Mouse (Mus musculus) hindbrain, embryonic 12.5 days (tissue): ENCODE data around the gene Ddi2. TPM values are rescaled to one million over a fixed set of nuclear protein-coding genes. Genes with fewer than 3 reads are reported as not detected.

ENCODE experiments used
- ATAC-seq: fragments of 200-750 bp; cut with Nextera tagmentation; 2 replicates; pipeline ENCODE4 v1.8.0; 2017; ENCODE audit warnings: moderate TSS enrichment; ENCODE audit not compliant: low FRiP score
- H3K27ac ChIP-seq: fragments of 300-500 bp; sonication (generic); 2 replicates; pipeline ENCODE4 v1.5.1; 2016; ENCODE audit warnings: mild to moderate bottlenecking
- H3K27me3 ChIP-seq: fragments of 300-500 bp; sonication (generic); 2 replicates; pipeline ENCODE4 v1.6.1; 2016; ENCODE audit warnings: mild to moderate bottlenecking
- H3K36me3 ChIP-seq: fragments of 300-500 bp; sonication (generic); 2 replicates; pipeline ENCODE4 v1.6.1; 2016; ENCODE audit warnings: mild to moderate bottlenecking
- H3K4me1 ChIP-seq: fragments of 300-500 bp; sonication (generic); 2 replicates; pipeline ENCODE4 v1.6.1; 2016
- H3K4me2 ChIP-seq: fragments of 300-500 bp; sonication (generic); replicated peaks from 2 replicates; pipeline ENCODE4 v1.6.1; 2016; ENCODE audit warnings: mild to moderate bottlenecking
- H3K4me3 ChIP-seq: fragments of 300-500 bp; sonication (generic); 2 replicates; pipeline ENCODE4 v1.5.1; 2016; ENCODE audit warnings: mild to moderate bottlenecking
- H3K9ac ChIP-seq: fragments of 300-500 bp; sonication (generic); 2 replicates; pipeline ENCODE4 v1.6.1; 2016; ENCODE audit warnings: mild to moderate bottlenecking, moderate library complexity
- H3K9me3 ChIP-seq: fragments of 300-500 bp; sonication (generic); replicated peaks from 2 replicates; pipeline ENCODE4 v1.6.1; 2016; ENCODE audit warnings: mild to moderate bottlenecking
- WGBS: fragments of 180-500 bp; shearing (Covaris S2); methylation state at CpG from one replicate; pipeline ENCODE4 v1.1.7; 2016; 5-methylcytosine and 5-hydroxymethylcytosine counted together
- polyA plus RNA-seq: library from polyadenylated mRNA; unstranded; fragments of >200 nt; fragmentation: Nextera tagmentation; extraction: Ambion mirVana; gene quantifications from 2 replicates; pipeline ENCODE4 v1.2.1, GENCODE M21; 2016

The Ddi2 gene
- polyA plus RNA-seq, 1 experiment from 2014 or later: 28.1 TPM

DNA sequence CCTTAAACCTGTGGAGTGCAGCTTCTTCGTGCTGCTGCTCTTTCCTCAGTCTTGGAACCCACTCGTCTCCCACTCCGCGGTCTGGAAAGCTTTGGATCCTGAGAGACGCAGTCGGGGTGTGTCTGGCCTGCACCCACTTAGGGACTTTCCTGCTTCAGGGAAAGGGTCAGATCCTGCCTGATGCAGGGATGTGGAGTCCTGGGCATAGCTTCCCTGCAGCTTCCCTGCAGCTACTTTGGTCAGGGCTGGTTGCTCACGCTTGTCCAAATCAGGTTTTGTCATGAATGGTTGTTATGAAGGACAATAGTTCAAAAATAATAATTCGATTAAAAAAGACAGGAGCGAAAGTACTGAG, 12.0 kb upstream of the Ddi2 start:
- WGBS: 26% methylated on average over 9 of the region's 9 CpGs
- peak overlapping the region; percentile 34 for H3K4me3 ChIP-seq
- H3K9me3 ChIP-seq: no peaks in the 10 kb centered on the region
- peak overlapping the region; percentile 71 for H3K4me2 ChIP-seq
- peaks cover 8% of the 10 kb centered on the region for H3K4me1 ChIP-seq
- ATAC-seq: no peak
- peak overlapping the region; percentile 44 for H3K9ac ChIP-seq
- H3K36me3 ChIP-seq: no peaks in the 10 kb centered on the region
- H3K27ac ChIP-seq: no peak overlapping the region
- peaks cover 8% of the 10 kb centered on the region for H3K27me3 ChIP-seq

DNA sequence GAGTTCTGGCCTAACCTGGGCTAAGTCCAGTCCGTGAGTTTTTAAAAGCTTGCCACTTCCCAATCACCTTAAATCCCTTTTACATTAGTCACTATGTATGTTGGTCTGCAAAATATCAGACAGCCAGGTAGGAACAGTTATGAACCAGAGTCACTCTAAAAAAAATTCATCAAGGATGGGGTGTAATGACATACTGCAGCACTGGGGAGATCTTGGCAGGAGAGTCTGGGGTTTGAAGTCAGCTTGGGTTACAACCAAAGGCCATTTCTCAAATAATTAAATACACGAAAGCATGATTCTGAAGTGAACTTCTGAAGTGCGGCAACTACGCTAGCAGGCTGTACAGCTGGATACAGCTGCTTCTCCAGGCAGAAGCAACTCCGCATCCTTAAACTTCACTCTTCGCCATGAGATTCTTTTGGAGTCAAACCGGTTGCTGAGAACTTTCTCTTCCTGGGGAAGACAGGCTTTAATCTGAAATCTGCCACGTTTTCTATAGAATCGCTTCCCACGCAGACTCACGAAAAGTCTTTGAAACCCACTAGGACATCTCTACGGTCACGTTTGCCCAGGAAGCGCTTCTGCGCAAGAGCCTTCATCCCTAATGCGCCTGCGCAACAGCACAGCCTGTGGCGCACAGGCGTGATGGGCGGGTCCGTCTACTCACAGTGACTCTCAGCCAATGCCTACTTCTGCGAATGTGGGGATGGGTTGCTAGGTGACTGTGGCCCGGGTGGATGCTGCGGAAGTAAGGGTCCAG, 11.4 kb upstream of the Ddi2 start:
- no peaks in the 10 kb centered on the region for H3K9me3 ChIP-seq
- peak overlapping the region; percentile 44 for H3K9ac ChIP-seq
- 6% methylated on average over 24 of the region's 24 CpGs for WGBS
- H3K36me3 ChIP-seq: no peaks in the 10 kb centered on the region
- peak overlapping the region; percentile 71 for H3K4me2 ChIP-seq
- ATAC-seq: peak; percentile 98
- H3K27me3 ChIP-seq: peaks cover 9% of the 10 kb centered on the region
- H3K4me3 ChIP-seq: peak overlapping the region; percentile 34
- H3K4me1 ChIP-seq: peaks cover 8% of the 10 kb centered on the region
- 0 out of 2 replicates have a peak overlapping the region, but pooled peaks have one; percentile 23 for H3K27ac ChIP-seq

DNA sequence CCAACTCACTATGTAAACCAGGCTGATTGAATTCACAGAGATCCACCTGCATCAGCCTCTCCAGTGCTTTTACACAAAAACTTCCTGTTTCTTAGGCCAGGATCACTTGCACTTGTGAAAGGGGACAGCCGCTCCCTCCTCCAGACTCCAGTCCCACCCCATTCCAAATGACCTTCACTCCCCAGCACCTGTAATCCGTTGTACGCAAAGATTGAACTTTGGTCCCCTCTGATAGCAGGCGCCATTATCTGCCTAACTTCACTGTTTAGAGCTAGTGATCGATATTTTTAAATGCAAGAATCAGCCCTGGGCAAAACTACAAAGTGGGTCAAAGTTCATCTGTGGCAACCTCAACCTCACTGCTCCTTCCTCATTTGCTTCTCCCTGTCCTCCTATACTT, 8.5 kb upstream of the Ddi2 start:
- ATAC-seq: no peak
- H3K9me3 ChIP-seq: no peaks in the 10 kb centered on the region
- H3K36me3 ChIP-seq: no peaks in the 10 kb centered on the region
- peaks cover 9% of the 10 kb centered on the region for H3K27me3 ChIP-seq
- 78% methylated on average over 5 of the region's 5 CpGs for WGBS
- H3K4me2 ChIP-seq: no peak overlapping the region
- no peak overlapping the region for H3K9ac ChIP-seq
- H3K4me1 ChIP-seq: peaks cover 8% of the 10 kb centered on the region
- no peak overlapping the region for H3K4me3 ChIP-seq
- H3K27ac ChIP-seq: no peak overlapping the region

DNA sequence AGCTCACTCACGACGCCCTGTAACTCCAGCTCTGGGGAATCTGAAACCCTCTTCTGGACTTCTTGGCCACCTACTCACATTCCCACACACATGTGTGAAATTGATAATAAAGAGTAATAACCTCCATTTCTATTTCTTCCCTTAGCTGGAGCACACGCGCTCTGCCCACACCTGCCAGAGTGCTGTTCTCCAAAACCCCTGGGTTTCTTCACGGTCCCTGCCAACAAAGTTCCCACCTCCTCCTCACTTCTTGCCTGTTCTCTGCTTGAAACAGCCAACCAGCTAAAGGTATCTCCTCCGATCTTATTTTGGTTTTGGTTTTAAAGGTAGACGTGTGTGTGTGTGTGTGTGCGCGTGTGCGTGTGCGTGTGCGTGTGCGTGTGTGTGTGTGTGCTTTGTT, 7.2 kb upstream of the Ddi2 start:
- Histone ChIP-seq H3K4me1 (peaks cover 8% of the 10 kb centered on the region), H3K27me3 (peaks cover 9% of the 10 kb centered on the region), H3K9ac (no peak overlapping the region), H3K27ac (no peak overlapping the region), H3K36me3 (no peaks in the 10 kb centered on the region), H3K4me3 (no peak overlapping the region), H3K4me2 (no peak overlapping the region), H3K9me3 (no peaks in the 10 kb centered on the region)
- 83% methylated on average over 13 of the region's 13 CpGs for WGBS
- no peak for ATAC-seq

DNA sequence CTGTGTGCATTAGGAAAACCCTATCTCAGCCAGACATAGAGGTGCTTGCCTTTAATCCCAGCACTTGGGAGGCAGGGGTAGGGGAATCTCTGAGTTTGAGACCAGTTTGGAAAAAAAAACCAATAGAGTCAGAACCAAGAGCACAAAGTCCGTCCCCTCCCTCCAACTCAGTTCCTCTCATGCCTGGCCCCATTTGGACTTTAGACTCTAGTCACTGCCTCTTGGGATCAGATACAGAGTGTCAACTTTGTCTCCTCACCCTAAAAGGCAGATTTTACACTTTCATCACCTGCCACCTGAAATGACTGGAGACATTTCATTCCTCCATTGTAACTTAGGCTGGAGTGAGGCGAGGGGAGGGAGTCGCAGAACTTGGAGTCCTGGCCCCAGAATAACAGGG, 6.0 kb upstream of the Ddi2 start:
- Histone ChIP-seq H3K27me3 (peaks cover 9% of the 10 kb centered on the region), H3K36me3 (no peaks in the 10 kb centered on the region), H3K4me2 (no peak overlapping the region), H3K4me3 (no peak overlapping the region), H3K4me1 (peaks cover under 1% of the 10 kb centered on the region; the same call in 1 of the 2 replicates), H3K9me3 (no peaks in the 10 kb centered on the region), H3K27ac (no peak overlapping the region), H3K9ac (no peak overlapping the region)
- no peak for ATAC-seq
- WGBS: 74% methylated on average over 3 of the region's 3 CpGs

DNA sequence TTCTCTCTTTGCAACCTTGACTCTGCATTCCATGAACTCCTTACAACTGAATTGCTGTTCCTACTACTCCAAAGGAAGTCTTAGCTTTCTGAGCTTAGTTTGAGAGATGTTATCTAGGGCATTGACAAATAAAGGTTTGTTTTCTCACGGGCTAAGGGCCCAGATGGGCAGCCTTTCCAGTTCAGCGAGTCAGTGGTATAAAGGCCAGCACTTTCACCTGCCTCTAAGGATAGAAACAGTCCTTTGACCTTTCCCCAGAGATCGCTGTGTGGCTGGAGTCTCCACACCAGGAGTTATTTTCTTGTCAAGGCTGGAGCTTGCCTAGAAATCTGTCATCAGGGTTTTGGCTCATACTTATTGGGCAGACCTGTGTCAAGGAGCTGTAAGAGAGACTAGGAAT, 2.5 kb upstream of the Ddi2 start:
- no peak for ATAC-seq
- 62% methylated on average over 3 of the region's 3 CpGs for WGBS
- no peak overlapping the region for H3K4me2 ChIP-seq
- H3K27me3 ChIP-seq: peaks cover 6% of the 10 kb centered on the region
- no peak overlapping the region for H3K9ac ChIP-seq
- peaks cover 14% of the 10 kb centered on the region for H3K4me1 ChIP-seq
- no peak overlapping the region for H3K27ac ChIP-seq
- H3K9me3 ChIP-seq: no peaks in the 10 kb centered on the region
- H3K36me3 ChIP-seq: no peaks in the 10 kb centered on the region
- no peak overlapping the region for H3K4me3 ChIP-seq

DNA sequence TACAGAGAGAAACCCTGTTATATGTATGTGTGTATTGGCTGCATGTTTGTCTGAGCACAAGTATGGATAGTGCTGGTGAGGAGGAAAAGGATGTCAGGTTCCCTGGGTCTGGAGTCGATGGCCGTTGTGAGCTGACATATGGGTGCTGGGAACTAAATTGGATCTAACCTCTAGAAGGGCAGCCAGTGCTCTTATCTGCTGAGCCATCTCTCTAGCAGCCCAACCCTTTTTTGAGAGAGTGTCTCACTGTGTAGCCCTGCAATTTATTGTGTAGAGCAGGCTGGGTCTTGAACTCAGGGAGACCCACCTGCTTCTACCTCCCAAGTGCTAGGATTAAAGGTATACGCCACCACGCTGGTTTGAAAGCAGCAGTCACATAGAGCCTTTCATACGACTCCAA, 2.1 kb upstream of the Ddi2 start:
- Histone ChIP-seq H3K9ac (no peak overlapping the region), H3K36me3 (peaks cover 2% of the 10 kb centered on the region; the same call in 1 of the 2 replicates), H3K9me3 (no peaks in the 10 kb centered on the region), H3K4me3 (no peak overlapping the region), H3K4me1 (peaks cover 14% of the 10 kb centered on the region), H3K4me2 (no peak overlapping the region), H3K27me3 (peaks cover 2% of the 10 kb centered on the region), H3K27ac (no peak overlapping the region)
- ATAC-seq: no peak
- WGBS: 73% methylated on average over 5 of the region's 5 CpGs

DNA sequence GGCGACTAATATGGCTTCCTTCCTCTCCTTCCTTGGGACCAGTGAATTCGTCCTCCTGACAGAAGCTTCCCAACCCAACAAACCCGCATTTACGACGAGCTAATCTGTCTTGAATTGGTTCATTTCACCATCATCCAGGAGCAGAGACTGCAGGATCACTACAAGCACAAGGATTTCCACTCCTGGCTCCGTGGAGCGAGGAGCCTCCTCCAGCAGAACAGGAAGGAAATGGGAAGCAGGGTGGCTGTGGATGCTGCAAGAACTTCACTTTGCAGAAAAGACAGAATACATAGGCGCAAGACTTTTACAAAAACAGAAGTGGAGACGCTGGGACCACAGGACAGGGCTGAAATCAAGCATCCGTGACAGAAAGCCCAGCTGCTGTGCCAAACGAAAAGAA, 1.4 kb upstream of the Ddi2 start:
- peaks cover 5% of the 10 kb centered on the region; the same call in 1 of the 2 replicates for H3K36me3 ChIP-seq
- ATAC-seq: no peak
- H3K27ac ChIP-seq: no peak overlapping the region
- WGBS: 72% methylated on average over 11 of the region's 11 CpGs
- H3K4me1 ChIP-seq: peaks cover 18% of the 10 kb centered on the region
- no peak overlapping the region for H3K4me2 ChIP-seq
- H3K9me3 ChIP-seq: no peaks in the 10 kb centered on the region
- no peak overlapping the region for H3K4me3 ChIP-seq
- no peak overlapping the region for H3K9ac ChIP-seq
- H3K27me3 ChIP-seq: no peaks in the 10 kb centered on the region

DNA sequence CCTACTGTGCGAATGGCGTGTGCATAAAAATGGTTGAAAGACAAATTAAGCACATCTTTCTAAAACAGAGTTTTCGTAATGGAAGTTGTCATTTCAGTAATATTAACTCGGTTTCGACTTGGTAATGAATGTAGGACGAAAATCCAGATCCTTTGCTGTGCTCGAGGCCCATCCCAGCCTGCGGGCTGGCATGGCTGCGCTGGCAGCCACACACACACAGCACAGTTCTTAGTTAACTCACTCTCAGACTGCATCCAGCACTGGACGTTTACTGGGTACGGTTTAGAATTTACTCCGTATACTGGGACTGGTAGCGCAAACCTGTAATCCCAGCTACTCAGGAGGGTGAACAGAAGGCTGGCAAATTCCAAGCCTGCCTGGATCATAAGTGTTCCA, 452 bp upstream of the Ddi2 start:
- Histone ChIP-seq H3K9ac (peak overlapping the region; percentile 98), H3K36me3 (peaks cover 5% of the 10 kb centered on the region; the same call in 1 of the 2 replicates), H3K27ac (peak overlapping the region; percentile 91), H3K9me3 (no peaks in the 10 kb centered on the region), H3K4me2 (peak overlapping the region; percentile 93), H3K4me1 (peaks cover 18% of the 10 kb centered on the region), H3K27me3 (no peaks in the 10 kb centered on the region), H3K4me3 (peak overlapping the region; percentile 99)
- ATAC-seq: peak; percentile 80
- WGBS: 10% methylated on average over 13 of the region's 13 CpGs

DNA sequence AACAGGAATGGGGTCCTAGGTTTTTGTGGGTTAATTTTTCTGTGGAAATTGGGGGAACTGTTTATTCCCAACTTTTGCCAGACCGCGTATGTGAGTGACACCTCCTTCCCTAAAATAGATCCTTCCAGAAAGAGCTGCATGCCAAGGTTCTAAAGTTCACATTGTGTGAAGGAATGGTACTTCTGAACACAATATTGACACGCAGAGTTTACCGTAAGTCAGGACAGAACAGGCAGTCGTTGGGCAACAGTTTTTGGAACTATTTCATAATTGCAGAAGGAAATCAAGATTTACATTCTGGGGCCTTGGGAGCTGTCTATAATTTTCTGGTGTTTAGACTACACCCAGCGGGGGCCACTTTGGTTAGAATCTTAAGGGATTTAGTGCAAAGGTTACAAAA, 1.3 kb downstream of the Ddi2 start:
- 77% methylated on average over 6 of the region's 6 CpGs for WGBS
- H3K9ac ChIP-seq: peak overlapping the region; percentile 98
- no peak overlapping the region for H3K27ac ChIP-seq
- peak overlapping the region; percentile 93 for H3K4me2 ChIP-seq
- H3K27me3 ChIP-seq: no peaks in the 10 kb centered on the region
- peak overlapping the region; percentile 99 for H3K4me3 ChIP-seq
- H3K4me1 ChIP-seq: peaks cover 18% of the 10 kb centered on the region
- no peaks in the 10 kb centered on the region for H3K9me3 ChIP-seq
- no peak for ATAC-seq
- H3K36me3 ChIP-seq: peaks cover 14% of the 10 kb centered on the region; the same call in 1 of the 2 replicates

DNA sequence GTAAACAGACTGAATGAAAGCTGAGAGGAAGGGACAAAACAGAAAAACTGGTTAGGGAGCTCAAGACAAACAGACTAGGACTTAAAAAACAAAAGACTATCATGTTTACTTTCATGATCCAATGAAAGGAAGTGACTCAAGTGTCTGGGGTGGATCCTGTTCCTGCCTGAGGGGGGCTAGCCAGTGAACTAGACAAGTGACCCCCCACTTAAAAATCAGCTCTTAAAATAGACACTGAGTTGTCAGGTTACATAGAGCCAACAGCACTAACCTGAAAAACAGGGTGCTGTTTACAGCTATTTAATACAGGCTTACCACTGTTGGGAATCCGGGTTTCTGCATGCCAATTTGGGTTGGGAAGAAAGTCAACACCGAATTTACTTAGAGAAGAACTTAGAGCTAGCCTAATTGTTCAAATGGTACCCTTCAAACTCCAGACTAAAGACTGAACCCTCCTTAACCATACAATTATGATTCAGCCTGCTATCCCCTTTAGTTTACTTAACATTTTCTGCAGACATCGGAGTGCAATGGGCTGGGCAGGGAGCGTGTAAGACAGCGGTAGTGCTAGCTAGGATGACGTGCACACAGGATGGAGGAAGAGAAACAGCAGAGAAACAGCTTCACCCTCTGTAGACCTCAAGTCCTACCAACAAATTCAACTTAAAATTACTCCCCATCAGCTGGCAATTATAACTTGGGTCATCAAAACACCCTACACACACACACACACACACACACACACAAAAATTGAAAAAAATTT, 2.3 kb downstream of the Ddi2 start:
- Histone ChIP-seq H3K27ac (no peak overlapping the region), H3K4me1 (peaks cover 18% of the 10 kb centered on the region), H3K9ac (no peak overlapping the region), H3K9me3 (no peaks in the 10 kb centered on the region), H3K4me3 (no peak overlapping the region), H3K27me3 (no peaks in the 10 kb centered on the region), H3K36me3 (peaks cover 14% of the 10 kb centered on the region; the same call in 1 of the 2 replicates), H3K4me2 (peak overlapping the region; percentile 93)
- no peak for ATAC-seq
- WGBS: 78% methylated on average over 6 of the region's 6 CpGs

DNA sequence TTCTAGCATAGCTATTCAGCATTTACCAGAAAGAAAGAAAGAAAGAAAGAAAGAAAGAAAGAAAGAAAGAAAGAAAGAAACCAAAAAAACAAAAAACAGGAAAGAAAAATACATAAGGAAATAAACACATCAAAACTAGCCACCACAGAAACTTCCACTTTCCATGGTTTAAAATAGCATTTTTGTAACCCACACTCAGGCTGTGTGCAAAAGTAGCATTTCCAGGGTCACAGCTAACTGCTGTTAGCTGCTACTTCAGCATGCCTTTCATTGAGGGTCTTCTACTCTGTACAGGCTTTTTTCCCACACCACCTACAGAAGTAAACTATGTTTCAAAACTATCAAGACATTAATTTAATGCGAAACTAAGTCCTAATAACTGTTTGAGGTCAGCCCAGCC, 3.9 kb downstream of the Ddi2 start:
- Histone ChIP-seq H3K27ac (no peak overlapping the region), H3K4me1 (peaks cover 18% of the 10 kb centered on the region), H3K27me3 (no peaks in the 10 kb centered on the region), H3K9me3 (no peaks in the 10 kb centered on the region), H3K36me3 (peaks cover 14% of the 10 kb centered on the region; the same call in 1 of the 2 replicates), H3K4me2 (no peak overlapping the region), H3K4me3 (no peak overlapping the region), H3K9ac (no peak overlapping the region)
- 100% methylated on average over 1 of the region's 1 CpGs for WGBS
- ATAC-seq: no peak
